Mouse (Mus musculus) bone marrow macrophage, adult 2 months (primary cell): ENCODE results near the gene Slc18b1. TPM values are rescaled to one million over a fixed set of nuclear protein-coding genes. Genes with fewer than 3 reads are reported as not detected.
"Not testable (repeated sequence)": the region's sequence is repeated elsewhere in the genome, so short reads cannot be mapped to it uniquely, and the experiment has no call there.

ENCODE experiments used
- H3K27ac ChIP-seq: 2 replicates; pipeline ENCODE4 v1.5.1; 2012; ENCODE audit warnings: low read depth, low read length; ENCODE audit not compliant: insufficient read depth
- H3K4me1 ChIP-seq: 2 replicates; pipeline ENCODE4 v1.6.1; 2012; ENCODE audit warnings: low read length; ENCODE audit not compliant: control insufficient read depth, insufficient read depth
- H3K4me3 ChIP-seq: 2 replicates; pipeline ENCODE4 v1.5.1; 2012; ENCODE audit warnings: mild to moderate bottlenecking, low read length, moderate library complexity; ENCODE audit not compliant: insufficient read depth
- CTCF ChIP-seq: IDR thresholded peaks from 2 replicates; pipeline ENCODE4 v1.5.1; 2012; ENCODE audit warnings: low read depth, mild to moderate bottlenecking, low read length, moderate library complexity
- POLR2A ChIP-seq: IDR thresholded peaks from 2 replicates; pipeline ENCODE4 v1.6.1; 2012; ENCODE audit warnings: mild to moderate bottlenecking, low read depth, low read length, borderline replicate concordance
- polyA plus RNA-seq: library from polyadenylated mRNA; stranded (reverse); fragments of >200 nt; gene quantifications from 2 replicates; pipeline ENCODE4 v1.2.4, GENCODE M21; 2012; ENCODE audit not compliant: missing spikeins, insufficient read depth, insufficient read length

The Slc18b1 gene
- 1.0 and 6.7 TPM in 2 replicates for polyA plus RNA-seq

GRCm38 (mm10) chr10:23796551-23797503 is at the start of gene Slc18b1:
TSS of gene Slc18b1 (plus strand) at chr10:23796986.
- H3K4me1 ChIP-seq: no peaks in the 10 kb centered on the region
- H3K4me3 ChIP-seq: peak within 1 kb of the TSS; percentile 46
- no peak for TF ChIP-seq POLR2A
- TF ChIP-seq CTCF: no peak
- H3K27ac ChIP-seq: no peak within 1 kb of the TSS

- no peak overlapping the region for H3K27ac ChIP-seq
- H3K4me3 ChIP-seq: no peak overlapping the region
- H3K4me1 ChIP-seq: no peaks in the 10 kb centered on the region
- TF ChIP-seq CTCF (no peak), POLR2A (no peak)
Measured at GRCm38 (mm10) chr10:23754166-23754565, 42.6 kb upstream of the Slc18b1 start.

GRCm38 (mm10) chr10:23777288-23777945 is 19.4 kb upstream of the Slc18b1 start:
- Histone ChIP-seq H3K4me3 (no peak overlapping the region), H3K27ac (no peak overlapping the region), H3K4me1 (peaks cover 4% of the 10 kb centered on the region; the same call in 1 of the 2 replicates)
- no peak for TF ChIP-seq POLR2A
- TF ChIP-seq CTCF: peak; percentile 43

GRCm38 (mm10) chr10:23780539-23781275 is 16.1 kb upstream of the Slc18b1 start:
- TF ChIP-seq POLR2A (no peak), CTCF (no peak)
- Histone ChIP-seq H3K4me1 (peaks cover 4% of the 10 kb centered on the region; the same call in 1 of the 2 replicates), H3K27ac (no peak overlapping the region)

GRCm38 (mm10) chr10:23781760-23782735 is 14.7 kb upstream of the Slc18b1 start:
- Histone ChIP-seq H3K4me1 (peaks cover 4% of the 10 kb centered on the region; the same call in 1 of the 2 replicates), H3K4me3 (no peak overlapping the region), H3K27ac (no peak overlapping the region)
- TF ChIP-seq CTCF: no peak
- TF ChIP-seq POLR2A: no peak

More at GRCm38 (mm10) chr10:23780539-23781275, 16.1 kb upstream of the Slc18b1 start:
- no peak overlapping the region for H3K4me3 ChIP-seq

- no peak overlapping the region; the same call in 1 of the 2 replicates for H3K27ac ChIP-seq
- no peak overlapping the region for H3K4me3 ChIP-seq
- TF ChIP-seq CTCF: no peak
- no peak for TF ChIP-seq POLR2A
- peaks cover 4% of the 10 kb centered on the region; the same call in 1 of the 2 replicates for H3K4me1 ChIP-seq
Measured at GRCm38 (mm10) chr10:23782855-23783492, 13.8 kb upstream of the Slc18b1 start.

GRCm38 (mm10) chr10:23783493-23783884 is 13.3 kb upstream of the Slc18b1 start:
- Histone ChIP-seq H3K4me3 (no peak overlapping the region), H3K27ac (no peak overlapping the region; the same call in 1 of the 2 replicates), H3K4me1 (peaks cover 4% of the 10 kb centered on the region; the same call in 1 of the 2 replicates)
- TF ChIP-seq CTCF (no peak), POLR2A (no peak)

- TF ChIP-seq POLR2A (no peak), CTCF (no peak)
- Histone ChIP-seq H3K27ac (no peak overlapping the region), H3K4me1 (peaks cover 9% of the 10 kb centered on the region), H3K4me3 (no peak overlapping the region)
Measured at GRCm38 (mm10) chr10:23784121-23784520, 12.7 kb upstream of the Slc18b1 start.

- not testable (repeated sequence) for H3K4me1 ChIP-seq
- Histone ChIP-seq H3K4me3 (peak overlapping the region; percentile 88), H3K27ac (peak overlapping the region; percentile 77; the same call in 1 of the 2 replicates)
Measured at GRCm38 (mm10) chr10:23785599-23785998, 11.2 kb upstream of the Slc18b1 start.
